ENCODE assay signal across 19 mouse cellular contexts in genomic region chr2:148789142-148789541, GRCm38 (mm10). TPM values are rescaled to one million over a fixed set of nuclear protein-coding genes. Genes with fewer than 3 reads are reported as not detected.
"Had no signal": no experiment of that assay in that cellular context is flagged by ENCODE, and none has a peak within 500 bp of the region (broad histone marks: within the 10 kb centered on the region; RNA-seq: fewer than 3 reads in every experiment).

Gene Cst12 (plus strand): TSS chr2:148789361.

- H3K9ac ChIP-seq: intestine, embryonic 15.5 days; limb, embryonic 12.5 days; liver, embryonic 13.5 days; liver, postnatal 0 days; lung, embryonic 15.5 days; midbrain, embryonic 12.5 days; neural tube, embryonic 13.5 days had no signal

- H3K4me2 ChIP-seq: intestine, embryonic 15.5 days; limb, embryonic 12.5 days; liver, embryonic 13.5 days; lung, embryonic 15.5 days; midbrain, embryonic 12.5 days; neural tube, embryonic 13.5 days had no signal

- H3K27me3 ChIP-seq: intestine, embryonic 15.5 days; limb, embryonic 12.5 days; liver, embryonic 13.5 days; lung, embryonic 15.5 days; midbrain, embryonic 12.5 days; neural tube, embryonic 13.5 days had no signal

- H3K36me3 ChIP-seq: intestine, embryonic 15.5 days; limb, embryonic 12.5 days; liver, embryonic 13.5 days; lung, embryonic 15.5 days; midbrain, embryonic 12.5 days; neural tube, embryonic 13.5 days had no signal

- DNase-seq: kidney, adult 18-20 months; kidney, postnatal 10 days; kidney, postnatal 4 days; liver; liver, embryonic 13.5 days; liver, postnatal 0 days; lung, postnatal 14 days; retina, postnatal 1 day; right cerebral cortex, postnatal 25 days; thymus, postnatal 4 days had no signal

- H3K9me3 ChIP-seq: intestine, embryonic 15.5 days; limb, embryonic 12.5 days; liver, embryonic 13.5 days; lung, embryonic 15.5 days; midbrain, embryonic 12.5 days; neural tube, embryonic 13.5 days had no signal

- ATAC-seq: intestine, embryonic 15.5 days; liver, postnatal 0 days; midbrain, embryonic 16.5 days had no signal

- H3K4me1 ChIP-seq: intestine, embryonic 15.5 days; limb, embryonic 12.5 days; liver, embryonic 13.5 days; lung, embryonic 15.5 days; midbrain, embryonic 12.5 days; neural tube, embryonic 13.5 days had no signal

- H3K4me3 ChIP-seq: intestine, embryonic 15.5 days; limb, embryonic 12.5 days; liver, embryonic 13.5 days; lung, embryonic 15.5 days; midbrain, embryonic 12.5 days; neural tube, embryonic 13.5 days had no signal

- H3K27ac ChIP-seq: intestine, embryonic 15.5 days; limb, embryonic 12.5 days; liver, embryonic 13.5 days; lung, embryonic 15.5 days; midbrain, embryonic 12.5 days; neural tube, embryonic 13.5 days had no signal

RNA-seq across cellular contexts. Expression of gene Cst12, which starts in this region (rescaled TPM):
- total RNA-seq: megakaryocyte-erythroid progenitor cell, adult 5-6 weeks had no signal
- polyA plus RNA-seq: intestine, embryonic 15.5 days; kidney, embryonic 14.5 days; limb, embryonic 12.5 days; liver, embryonic 13.5 days; liver, postnatal 0 days; lung, embryonic 15.5 days; midbrain, embryonic 12.5 days; midbrain, embryonic 16.5 days; neural tube, embryonic 13.5 days; small intestine, adult 2 months had no signal
